Mouse (Mus musculus) stomach, postnatal 0 days (tissue): ENCODE data around the gene Gas2.

Experiments
- CTCF ChIP-seq: IDR thresholded peaks from 2 replicates; pipeline ENCODE4 v1.5.1; 2016; ENCODE audit warnings: antibody characterized with exemption, low read depth, mild to moderate bottlenecking, moderate library complexity
- EP300 ChIP-seq: optimal IDR thresholded peaks from 2 replicates; pipeline ENCODE3; 2016; ENCODE audit warnings: antibody characterized with exemption

- TF ChIP-seq CTCF (no peak), EP300 (no peak)
Observed at GRCm38 (mm10) chr7:51885345-51885744, 23.5 kb downstream of the Gas2 start.
